Mouse (Mus musculus): ENCODE results near the gene Ccpg1os.

GRCm38 (mm10) chr9:73012629-73013028 lies 27.4 kb upstream of the Ccpg1os start:
- no peak for TF ChIP-seq MAX (IDR thresholded peaks at IDR 0.05; ENCODE audit: low read length)
- TF ChIP-seq NRF1 (IDR thresholded peaks at IDR 0.05; ENCODE audit: low read depth, low read length) = no peak
- TF ChIP-seq POLR2A (IDR thresholded peaks at IDR 0.05; ENCODE audit: low read depth, low read length) = no peak
- TF ChIP-seq JUND (conservative IDR thresholded peaks at IDR 0.05; ENCODE audit: low read depth, low read length) = no peak
- no peak for TF ChIP-seq MEF2A (IDR thresholded peaks at IDR 0.05; ENCODE audit: borderline replicate concordance, low read depth, low read length)
- peak in 1 of 2 experiments; percentile 29; a peak in 2 of 4 replicates for TF ChIP-seq CTCF (conservative IDR thresholded peaks at IDR 0.05 in 1 of 2, IDR thresholded peaks at IDR 0.05 in 1 of 2; ENCODE audit: low read depth in 2 of 2, low read length in 2 of 2)
- no peak for TF ChIP-seq IRF4 (IDR thresholded peaks at IDR 0.05; ENCODE audit: low read depth, low read length)
- TF ChIP-seq UBTF (IDR thresholded peaks at IDR 0.05; ENCODE audit: low read depth, low read length) = no peak

Data from CH12.LX (cell line).